Mouse (Mus musculus): ENCODE results near the gene Zfp13. TPM values are rescaled to one million over a fixed set of nuclear protein-coding genes. Genes with fewer than 3 reads are reported as not detected.

The Zfp13 gene
- polyA plus RNA-seq, 1 experiment = 1.2 TPM

DNA sequence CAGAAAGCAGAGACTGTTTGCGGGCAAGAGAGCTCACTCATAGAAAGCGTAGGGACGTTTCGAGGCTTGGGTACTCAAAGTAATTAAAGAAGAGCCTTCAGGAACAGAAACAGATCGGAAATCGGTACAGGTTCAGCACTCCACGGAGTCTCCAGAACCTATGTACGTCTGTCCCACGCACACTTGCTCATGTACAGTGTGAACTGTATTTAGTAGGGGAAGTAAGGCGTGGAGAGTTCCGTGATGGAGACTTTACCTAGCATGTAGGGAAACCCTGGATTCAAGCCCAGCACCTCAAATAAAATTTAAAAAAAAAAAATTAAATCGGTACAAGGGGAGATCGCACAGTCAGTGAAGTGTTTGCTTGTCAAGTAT lies 6.4 kb downstream of the Zfp13 start:
- no peak overlapping the region for H3K27ac ChIP-seq (ENCODE audit: insufficient read depth, low read depth, low read length)
- TF ChIP-seq CTCF (IDR thresholded peaks at IDR 0.05; ENCODE audit: low read depth, low read length) (no peak), POLR2A (IDR thresholded peaks at IDR 0.05; ENCODE audit: borderline replicate concordance, low read depth, low read length) (no peak)
- peak overlapping the region; percentile 46 for H3K4me3 ChIP-seq (ENCODE audit: insufficient read depth, low read length)
- peaks cover 12% of the 10 kb centered on the region for H3K4me1 ChIP-seq (ENCODE audit: control insufficient read depth, insufficient read depth, low read length)

DNA sequence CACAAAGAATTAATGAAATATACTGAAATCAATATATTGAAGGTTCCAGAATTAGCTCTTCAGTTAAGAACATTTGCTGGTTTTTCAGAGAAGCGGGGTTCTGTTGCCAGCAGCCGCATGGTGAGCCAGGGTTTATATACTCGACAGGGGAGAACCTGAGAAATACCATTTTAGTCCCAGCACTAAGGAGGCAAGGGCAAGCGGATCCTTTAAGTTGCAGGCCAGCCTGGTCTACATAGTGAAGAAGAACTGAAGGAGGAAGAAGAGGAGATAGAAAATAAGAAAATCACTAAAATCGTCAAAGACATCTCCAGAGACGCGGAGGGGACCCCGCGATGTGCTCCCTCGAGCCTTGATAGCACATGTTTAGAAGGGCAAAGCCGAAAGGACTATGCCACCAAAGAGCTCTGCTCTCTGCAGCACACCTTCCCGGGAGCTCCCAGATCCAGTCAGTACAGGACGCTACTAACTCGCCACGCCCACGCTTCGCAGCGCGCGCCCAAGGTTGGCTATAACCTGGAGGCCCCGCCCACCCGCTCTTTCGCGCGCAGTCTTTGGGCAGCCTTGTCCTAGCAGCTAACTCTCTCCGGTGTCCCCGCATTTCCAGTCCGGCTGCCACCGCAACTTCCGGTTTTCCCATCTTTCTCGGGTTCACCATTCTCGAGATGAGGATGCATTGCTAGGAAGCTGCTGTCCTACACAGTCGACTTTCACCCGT lies 6.9 kb downstream of the Zfp13 start:
- TF ChIP-seq POLR2A (IDR thresholded peaks at IDR 0.05; ENCODE audit: borderline replicate concordance, low read depth, low read length) (no peak), CTCF (IDR thresholded peaks at IDR 0.05; ENCODE audit: low read depth, low read length) (no peak)
- Histone ChIP-seq H3K4me1 (ENCODE audit: control insufficient read depth, insufficient read depth, low read length) (peaks cover 12% of the 10 kb centered on the region), H3K27ac (ENCODE audit: insufficient read depth, low read depth, low read length) (no peak overlapping the region), H3K4me3 (ENCODE audit: insufficient read depth, low read length) (peak overlapping the region; percentile 46)

DNA sequence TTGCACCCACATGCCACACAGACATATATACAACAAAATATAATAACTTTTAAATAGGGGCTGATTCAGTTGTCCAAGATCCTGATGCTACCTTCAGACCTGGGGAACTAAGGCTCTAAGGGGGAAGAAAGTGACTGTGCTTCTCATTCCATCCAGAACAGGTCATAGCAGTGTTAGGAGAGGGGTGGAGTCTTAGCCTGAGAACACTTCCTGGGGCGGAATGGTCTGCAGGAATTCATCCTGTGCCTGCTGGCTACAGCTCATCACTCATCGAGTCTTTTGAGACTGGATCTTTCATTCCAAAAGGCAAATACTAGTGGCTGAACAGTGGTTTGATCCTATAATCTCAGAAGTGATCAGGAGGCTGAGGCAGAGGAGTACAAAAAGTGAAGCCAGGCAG lies 12.0 kb downstream of the Zfp13 start:
- TF ChIP-seq POLR2A (IDR thresholded peaks at IDR 0.05; ENCODE audit: borderline replicate concordance, low read depth, low read length) = no peak
- no peak for TF ChIP-seq CTCF (IDR thresholded peaks at IDR 0.05; ENCODE audit: low read depth, low read length)
- Histone ChIP-seq H3K4me3 (ENCODE audit: insufficient read depth, low read length) (no peak overlapping the region), H3K27ac (ENCODE audit: insufficient read depth, low read depth, low read length) (no peak overlapping the region), H3K4me1 (ENCODE audit: control insufficient read depth, insufficient read depth, low read length) (peaks cover 16% of the 10 kb centered on the region)

DNA sequence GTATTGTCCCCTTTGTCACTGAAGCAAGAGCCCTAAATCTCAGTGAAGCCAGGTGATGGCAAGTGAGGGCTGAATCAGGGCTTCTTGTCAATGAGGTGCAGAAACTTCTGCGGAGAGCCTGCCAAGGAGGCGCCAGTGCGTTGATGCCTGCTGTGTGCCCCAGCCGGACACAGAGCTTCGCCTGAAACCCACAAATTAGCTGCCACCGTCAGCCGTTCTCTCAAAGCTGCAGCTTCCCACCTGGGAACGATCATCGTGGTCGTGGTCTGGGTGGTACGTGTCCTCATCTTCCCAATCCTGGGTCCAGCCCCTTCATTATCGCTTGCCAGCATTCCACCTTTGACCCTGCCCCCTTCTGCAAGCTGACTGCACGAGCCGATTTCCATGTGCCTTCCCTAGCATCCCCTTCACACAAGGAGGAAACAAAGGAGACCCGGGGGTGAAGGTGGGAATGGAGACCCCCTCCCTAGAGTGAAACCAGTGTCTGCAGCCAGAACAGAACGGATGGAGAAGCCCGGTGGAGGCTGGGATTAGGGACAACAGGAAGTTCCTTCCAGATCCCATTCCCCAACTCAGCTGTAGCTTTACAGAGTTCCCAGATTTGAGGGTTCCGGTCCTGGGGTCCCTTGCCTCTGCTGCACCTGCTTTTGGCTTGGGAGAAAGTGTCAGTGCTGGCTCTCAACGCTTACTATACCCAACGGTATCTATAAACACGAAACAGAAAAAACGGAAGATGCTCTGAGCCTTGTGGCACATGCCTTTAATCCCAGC lies 13.4 kb downstream of the Zfp13 start:
- Histone ChIP-seq H3K4me3 (ENCODE audit: insufficient read depth, low read length) (peak overlapping the region; percentile 61), H3K27ac (ENCODE audit: insufficient read depth, low read depth, low read length) (no peak overlapping the region), H3K4me1 (ENCODE audit: control insufficient read depth, insufficient read depth, low read length) (peaks cover 4% of the 10 kb centered on the region)
- TF ChIP-seq CTCF (IDR thresholded peaks at IDR 0.05; ENCODE audit: low read depth, low read length) = no peak
- TF ChIP-seq POLR2A (IDR thresholded peaks at IDR 0.05; ENCODE audit: borderline replicate concordance, low read depth, low read length) = no peak

DNA sequence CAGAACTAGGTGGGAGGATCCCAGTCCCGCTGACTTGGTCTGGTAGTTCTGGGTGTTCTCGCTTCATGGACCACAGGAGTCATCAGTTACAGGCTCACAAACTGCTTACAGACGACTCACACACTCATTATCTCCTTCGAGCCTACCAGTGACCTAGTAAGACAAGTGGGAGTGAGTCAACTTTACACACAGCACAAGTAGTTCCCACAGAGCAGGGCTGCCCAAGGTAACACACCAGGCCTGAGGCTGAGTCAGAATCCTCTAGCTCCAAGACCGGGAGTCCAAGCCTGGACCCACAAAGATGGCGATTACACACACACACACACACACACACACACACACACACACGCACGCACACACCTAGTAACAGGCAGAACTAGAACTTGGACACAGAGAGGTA lies 14.5 kb downstream of the Zfp13 start:
- Histone ChIP-seq H3K4me3 (ENCODE audit: insufficient read depth, low read length) (no peak overlapping the region), H3K4me1 (ENCODE audit: control insufficient read depth, insufficient read depth, low read length) (peaks cover 4% of the 10 kb centered on the region), H3K27ac (ENCODE audit: insufficient read depth, low read depth, low read length) (no peak overlapping the region)
- TF ChIP-seq CTCF (IDR thresholded peaks at IDR 0.05; ENCODE audit: low read depth, low read length) (no peak), POLR2A (IDR thresholded peaks at IDR 0.05; ENCODE audit: borderline replicate concordance, low read depth, low read length) (no peak)

DNA sequence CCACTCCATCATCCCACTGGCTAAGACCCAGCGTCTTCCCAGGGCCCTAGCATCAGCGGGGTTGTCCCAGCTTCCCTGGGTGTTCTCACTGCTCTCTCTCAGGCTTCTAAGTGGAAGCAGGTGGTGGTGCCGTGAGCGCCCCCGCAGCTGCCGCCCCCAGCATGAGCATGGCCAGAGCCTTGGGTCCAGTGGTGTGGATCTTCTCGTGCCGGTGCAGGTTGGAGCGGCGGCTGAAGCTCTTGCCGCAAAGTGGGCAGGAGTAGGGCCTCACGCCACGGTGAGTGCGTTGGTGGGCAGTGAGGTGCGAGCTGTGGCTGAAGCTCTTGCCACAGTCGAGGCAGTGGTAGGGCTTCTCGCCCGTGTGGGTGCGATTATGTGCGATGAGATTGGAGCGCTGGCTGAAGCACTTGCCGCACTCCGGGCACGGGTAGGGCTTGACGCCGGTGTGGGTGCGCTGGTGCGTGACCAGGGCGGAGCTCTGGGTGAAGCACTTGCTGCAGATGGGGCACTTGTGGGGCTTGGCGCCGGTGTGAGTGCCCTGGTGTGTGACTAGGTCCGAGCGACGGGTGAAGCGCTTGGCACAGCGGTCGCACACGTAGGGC lies 23.2 kb downstream of the Zfp13 start:
- TF ChIP-seq CTCF (IDR thresholded peaks at IDR 0.05; ENCODE audit: low read depth, low read length) (no peak), POLR2A (IDR thresholded peaks at IDR 0.05; ENCODE audit: borderline replicate concordance, low read depth, low read length) (no peak)
- H3K4me3 ChIP-seq (ENCODE audit: insufficient read depth, low read length) = no peak overlapping the region

DNA sequence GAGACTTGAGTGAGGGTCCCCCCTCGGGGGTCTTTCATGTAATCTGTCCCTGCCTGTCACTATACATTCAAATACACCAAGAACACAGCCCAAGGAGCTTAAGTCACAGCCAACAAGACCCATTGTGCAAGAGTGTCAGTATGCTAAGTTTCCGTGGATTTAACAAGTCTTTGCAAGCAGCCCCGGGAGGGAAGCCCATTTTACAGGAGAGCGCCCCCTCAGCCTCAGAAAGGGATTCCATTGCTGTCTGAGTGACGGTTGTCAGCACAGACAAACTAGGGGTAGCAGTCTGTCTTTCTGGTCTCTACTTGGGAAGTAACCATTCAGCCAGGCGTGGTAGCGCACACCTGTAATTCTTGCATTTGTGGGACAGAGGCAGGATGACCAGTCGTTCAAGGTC lies 25.2 kb downstream of the Zfp13 start:
- TF ChIP-seq POLR2A (IDR thresholded peaks at IDR 0.05; ENCODE audit: borderline replicate concordance, low read depth, low read length) = no peak
- no peak for TF ChIP-seq CTCF (IDR thresholded peaks at IDR 0.05; ENCODE audit: low read depth, low read length)
- H3K4me1 ChIP-seq (ENCODE audit: control insufficient read depth, insufficient read depth, low read length) = no peaks in the 10 kb centered on the region
- H3K27ac ChIP-seq (ENCODE audit: insufficient read depth, low read depth, low read length) = no peak overlapping the region
- no peak overlapping the region for H3K4me3 ChIP-seq (ENCODE audit: insufficient read depth, low read length)

More for the DNA sequence above, 23.2 kb downstream of the Zfp13 start:
- Histone ChIP-seq H3K4me1 (ENCODE audit: control insufficient read depth, insufficient read depth, low read length) (no peaks in the 10 kb centered on the region), H3K27ac (ENCODE audit: insufficient read depth, low read depth, low read length) (no peak overlapping the region)

DNA sequence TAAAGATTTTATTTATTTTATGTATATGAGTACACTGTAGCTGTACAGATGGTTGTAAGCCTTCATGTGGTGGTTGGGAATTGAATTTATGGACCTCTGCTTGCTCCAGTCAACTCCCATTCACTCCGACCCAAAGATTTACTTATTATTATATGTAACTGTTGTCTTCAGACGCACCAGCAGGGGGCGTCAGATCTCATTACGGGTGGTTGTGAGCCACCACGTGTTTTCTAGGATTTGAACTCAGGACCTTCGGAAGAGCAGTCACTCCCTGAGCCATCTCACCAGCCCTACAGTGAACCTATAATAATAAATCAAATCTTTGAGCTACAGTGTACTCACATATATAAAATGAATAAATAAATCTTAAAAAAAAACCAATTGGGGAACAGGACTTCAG lies 27.2 kb downstream of the Zfp13 start:
- H3K27ac ChIP-seq (ENCODE audit: insufficient read depth, low read depth, low read length) = no peak overlapping the region
- no peak overlapping the region for H3K4me3 ChIP-seq (ENCODE audit: insufficient read depth, low read length)
- no peaks in the 10 kb centered on the region for H3K4me1 ChIP-seq (ENCODE audit: control insufficient read depth, insufficient read depth, low read length)
- TF ChIP-seq POLR2A (IDR thresholded peaks at IDR 0.05; ENCODE audit: borderline replicate concordance, low read depth, low read length) (no peak), CTCF (IDR thresholded peaks at IDR 0.05; ENCODE audit: low read depth, low read length) (peak; percentile 57)

DNA sequence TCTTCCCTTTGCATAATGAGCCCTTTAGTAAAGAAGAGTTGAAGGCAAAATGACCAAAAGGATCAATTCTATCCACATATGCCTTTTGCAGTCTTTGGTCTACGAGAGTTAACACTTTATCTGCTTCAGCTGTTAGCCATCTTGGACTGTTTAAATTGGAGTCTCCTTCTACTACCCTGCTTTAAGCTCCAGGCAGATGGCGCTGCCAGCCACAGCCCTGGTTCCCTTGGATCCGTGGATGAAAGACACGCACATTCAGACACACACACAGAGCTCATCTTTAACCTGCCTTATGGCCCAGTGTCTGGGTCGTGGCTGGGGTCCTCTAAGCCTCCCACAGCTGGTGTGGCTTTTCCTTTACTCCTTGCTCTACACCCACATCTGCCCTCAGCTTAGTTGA lies 28.2 kb downstream of the Zfp13 start:
- Histone ChIP-seq H3K4me1 (ENCODE audit: control insufficient read depth, insufficient read depth, low read length) (no peaks in the 10 kb centered on the region), H3K4me3 (ENCODE audit: insufficient read depth, low read length) (no peak overlapping the region), H3K27ac (ENCODE audit: insufficient read depth, low read depth, low read length) (no peak overlapping the region)
- TF ChIP-seq CTCF (IDR thresholded peaks at IDR 0.05; ENCODE audit: low read depth, low read length) (no peak), POLR2A (IDR thresholded peaks at IDR 0.05; ENCODE audit: borderline replicate concordance, low read depth, low read length) (no peak)

DNA sequence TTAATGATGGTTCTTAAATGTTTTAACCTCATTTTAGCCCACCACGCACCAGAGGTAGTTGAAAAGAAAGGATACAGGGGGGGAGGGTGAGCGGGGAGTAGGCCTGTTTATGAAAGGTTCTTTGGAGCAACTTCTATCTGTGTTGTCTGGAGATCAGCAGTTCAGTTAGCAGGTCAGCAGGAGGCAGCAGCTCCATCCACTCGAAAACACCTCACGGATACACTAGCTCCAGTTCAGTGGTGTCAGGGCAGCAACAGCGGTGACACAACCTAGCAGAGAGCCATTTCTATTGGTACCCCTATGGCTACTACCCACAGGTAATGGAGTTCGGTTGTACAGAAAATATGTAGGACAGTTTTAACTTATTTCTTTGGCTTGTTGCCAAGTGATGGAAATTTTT lies 29.3 kb downstream of the Zfp13 start:
- Histone ChIP-seq H3K27ac (ENCODE audit: insufficient read depth, low read depth, low read length) (no peak overlapping the region), H3K4me3 (ENCODE audit: insufficient read depth, low read length) (no peak overlapping the region), H3K4me1 (ENCODE audit: control insufficient read depth, insufficient read depth, low read length) (no peaks in the 10 kb centered on the region; the same call in none of the 2 replicates)
- no peak for TF ChIP-seq POLR2A (IDR thresholded peaks at IDR 0.05; ENCODE audit: borderline replicate concordance, low read depth, low read length)
- TF ChIP-seq CTCF (IDR thresholded peaks at IDR 0.05; ENCODE audit: low read depth, low read length) = peak; percentile 53

Data from bone marrow macrophage, adult 2 months (primary cell).